Mouse (Mus musculus): Measurements from ENCODE around the gene Nfkbil1. TPM values are rescaled to one million over a fixed set of nuclear protein-coding genes. Genes with fewer than 3 reads are reported as not detected.

The Nfkbil1 gene
- polyA plus RNA-seq, 1 experiment from 2014 or later, result 7.8 TPM

DNA sequence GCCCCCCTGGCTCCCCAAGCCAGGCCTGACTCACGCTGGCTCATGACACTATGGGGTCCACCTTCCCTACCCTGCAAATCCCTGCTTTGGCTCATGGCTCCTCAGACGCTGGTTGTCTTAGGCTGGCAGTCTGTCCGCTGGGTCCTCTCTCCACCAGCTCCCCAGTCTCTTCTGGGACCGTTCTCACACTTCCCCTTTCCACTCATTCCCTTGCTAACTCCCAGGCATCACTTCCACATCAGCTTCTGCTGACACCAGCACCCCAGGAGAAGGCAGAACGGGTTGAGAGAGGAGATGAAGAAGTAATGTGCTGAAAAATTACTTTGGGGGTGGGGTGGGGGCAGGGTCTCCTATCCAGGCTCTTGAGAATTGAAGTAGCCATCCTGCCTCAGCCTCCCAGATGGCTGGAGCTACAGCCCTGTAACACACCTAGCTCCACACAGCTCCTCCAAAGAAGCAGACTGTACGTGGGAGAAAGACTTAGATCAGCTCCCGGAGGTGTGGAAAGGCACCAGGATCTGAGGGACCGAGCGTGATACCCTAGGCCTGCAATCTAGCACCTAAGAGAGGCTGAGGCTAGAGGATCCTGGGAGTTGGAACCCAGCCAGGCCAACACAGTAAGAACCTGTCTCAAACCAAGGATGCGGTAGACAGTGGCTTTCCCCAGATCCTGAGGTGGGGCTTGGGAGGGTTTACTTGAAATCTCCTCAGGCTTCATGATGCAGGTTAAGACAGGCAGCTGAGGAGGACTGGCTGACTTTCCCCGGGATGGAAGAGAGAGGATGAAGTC lies 63.0 kb downstream of the Nfkbil1 start:
- Histone ChIP-seq H3K9me3 (replicated peaks) (no peaks in the 10 kb centered on the region), H3K4me1 (replicated peaks) (0 out of 2 replicates have a peak, but pooled peaks cover 5% of the 10 kb centered on the region), H3K4me2 (no peak overlapping the region), H3K27me3 (no peaks in the 10 kb centered on the region), H3K27ac (peak overlapping the region; percentile 6; the same call in 1 of the 2 replicates), H3K4me3 (no peak overlapping the region), H3K9ac (no peak overlapping the region), H3K36me3 (no peaks in the 10 kb centered on the region)
- 50% methylated on average over 11 of the region's 11 CpGs for WGBS
- no peak for ATAC-seq (replicated peaks; ENCODE audit: insufficient number of reproducible peaks, insufficient read depth, low FRiP score, low read depth)

Small RNA genes within 50 kb of the gene (microRNA-seq; reads per million reads assigned to microRNA genes)
- not detected for gene Mir6973a
- not detected for gene Mir6974
- gene Mir6975, result 2.3 reads per million, percentile 3 among the genes with 10 or more reads in this experiment
- gene Mir8094, result not detected

Other genes starting within 250 kb of the Nfkbil1 start
- 43.0 and 89.7 TPM in 2 replicates for gene Vars, start 234.8 kb downstream of the Nfkbil1 start, polyA plus RNA-seq (2015; fragmentation: Nextera tagmentation; extraction: Ambion mirVana)
- 0.24 and 0.31 TPM in 2 replicates for gene Vwa7, start 219.2 kb downstream of the Nfkbil1 start, polyA plus RNA-seq (2015; fragmentation: Nextera tagmentation; extraction: Ambion mirVana)
- 1.4 and 2.8 TPM in 2 replicates for gene Sapcd1, start 207.8 kb downstream of the Nfkbil1 start, polyA plus RNA-seq (2015; fragmentation: Nextera tagmentation; extraction: Ambion mirVana)
- gene Msh5, start 189.0 kb downstream of the Nfkbil1 start, polyA plus RNA-seq (2015; fragmentation: Nextera tagmentation; extraction: Ambion mirVana), result 2.7 and 3.8 TPM in 2 replicates
- gene Clic1, start 185.8 kb downstream of the Nfkbil1 start, polyA plus RNA-seq (2015; fragmentation: Nextera tagmentation; extraction: Ambion mirVana), result 307 and 332 TPM in 2 replicates
- 168 and 202 TPM in 2 replicates for gene Ddah2, start 176.8 kb downstream of the Nfkbil1 start, polyA plus RNA-seq (2015; fragmentation: Nextera tagmentation; extraction: Ambion mirVana)
- 0.14 TPM in 1 of 2 replicates, not detected in the other for gene Ly6g6c, start 170.4 kb downstream of the Nfkbil1 start, polyA plus RNA-seq (2015; fragmentation: Nextera tagmentation; extraction: Ambion mirVana)
- gene Mpig6b, start 169.6 kb downstream of the Nfkbil1 start, polyA plus RNA-seq (2015; fragmentation: Nextera tagmentation; extraction: Ambion mirVana), result 0.77 and 0.81 TPM in 2 replicates
- gene Ly6g6e, start 158.9 kb downstream of the Nfkbil1 start, polyA plus RNA-seq (2015; fragmentation: Nextera tagmentation; extraction: Ambion mirVana), result 0.29 and 0.31 TPM in 2 replicates
- 2.2 and 2.4 TPM in 2 replicates for gene Ly6g6d, start 157.7 kb downstream of the Nfkbil1 start, polyA plus RNA-seq (2015; fragmentation: Nextera tagmentation; extraction: Ambion mirVana)
- gene Ly6g6f, start 150.2 kb downstream of the Nfkbil1 start, polyA plus RNA-seq (2015; fragmentation: Nextera tagmentation; extraction: Ambion mirVana), result 0.16 and 0.29 TPM in 2 replicates
- 64.7 and 80.1 TPM in 2 replicates for gene Abhd16a, start 146.5 kb downstream of the Nfkbil1 start, polyA plus RNA-seq (2015; fragmentation: Nextera tagmentation; extraction: Ambion mirVana)
- 0.41 TPM in 1 of 2 replicates, not detected in the other for gene Ly6g5c, start 127.5 kb downstream of the Nfkbil1 start, polyA plus RNA-seq (2015; fragmentation: Nextera tagmentation; extraction: Ambion mirVana)
- gene Ly6g5b, start 120.4 kb downstream of the Nfkbil1 start, polyA plus RNA-seq (2015; fragmentation: Nextera tagmentation; extraction: Ambion mirVana), result 0.31 and 0.66 TPM in 2 replicates
- 10.0 and 13.8 TPM in 2 replicates for gene Gpank1, start 114.3 kb downstream of the Nfkbil1 start, polyA plus RNA-seq (2015; fragmentation: Nextera tagmentation; extraction: Ambion mirVana)
- 200 and 211 TPM in 2 replicates for gene Csnk2b, start 113.7 kb downstream of the Nfkbil1 start, polyA plus RNA-seq (2015; fragmentation: Nextera tagmentation; extraction: Ambion mirVana)
- gene D17H6S53E, start 109.4 kb downstream of the Nfkbil1 start, polyA plus RNA-seq (2015; fragmentation: Nextera tagmentation; extraction: Ambion mirVana), result 10.1 and 11.2 TPM in 2 replicates
- 0.57 and 4.7 TPM in 2 replicates for gene Apom, start 103.7 kb downstream of the Nfkbil1 start, polyA plus RNA-seq (2015; fragmentation: Nextera tagmentation; extraction: Ambion mirVana)
- gene Bag6, start 100.6 kb downstream of the Nfkbil1 start, polyA plus RNA-seq (2015; fragmentation: Nextera tagmentation; extraction: Ambion mirVana), result 40.8 and 44.0 TPM in 2 replicates
- 95.1 and 142 TPM in 2 replicates for gene Prrc2a, start 70.9 kb downstream of the Nfkbil1 start, polyA plus RNA-seq (2015; fragmentation: Nextera tagmentation; extraction: Ambion mirVana)
- gene Aif1, start 59.7 kb downstream of the Nfkbil1 start, polyA plus RNA-seq (2015; fragmentation: Nextera tagmentation; extraction: Ambion mirVana), result 7.5 and 9.6 TPM in 2 replicates
- gene Lst1, start 47.4 kb downstream of the Nfkbil1 start, polyA plus RNA-seq (2015; fragmentation: Nextera tagmentation; extraction: Ambion mirVana), result 8.1 and 12.2 TPM in 2 replicates
- gene Ltb, start 41.4 kb downstream of the Nfkbil1 start, polyA plus RNA-seq (2015; fragmentation: Nextera tagmentation; extraction: Ambion mirVana), result 1.5 and 4.8 TPM in 2 replicates
- 0.43 TPM in 1 of 2 replicates, not detected in the other for gene Tnf, start 33.8 kb downstream of the Nfkbil1 start, polyA plus RNA-seq (2015; fragmentation: Nextera tagmentation; extraction: Ambion mirVana)
- 0.09 and 0.62 TPM in 2 replicates for gene Lta, start 30.4 kb downstream of the Nfkbil1 start, polyA plus RNA-seq (2015; fragmentation: Nextera tagmentation; extraction: Ambion mirVana)
- 0.35 and 0.48 TPM in 2 replicates for gene Gm16181, start 15.0 kb downstream of the Nfkbil1 start, polyA plus RNA-seq (2015; fragmentation: Nextera tagmentation; extraction: Ambion mirVana)
- gene Atp6v1g2, start 2.1 kb downstream of the Nfkbil1 start, polyA plus RNA-seq (2015; fragmentation: Nextera tagmentation; extraction: Ambion mirVana), result 8.9 and 9.4 TPM in 2 replicates
- gene Ddx39b, start 6.0 kb upstream of the Nfkbil1 start, polyA plus RNA-seq (2015; fragmentation: Nextera tagmentation; extraction: Ambion mirVana), result 213 and 268 TPM in 2 replicates
- gene H2-D1, start 26.9 kb upstream of the Nfkbil1 start, polyA plus RNA-seq (2015; fragmentation: Nextera tagmentation; extraction: Ambion mirVana), result 56.6 and 101 TPM in 2 replicates
- 0.06 and 0.09 TPM in 2 replicates for gene H2-Q1, start 84.6 kb upstream of the Nfkbil1 start, polyA plus RNA-seq (2015; fragmentation: Nextera tagmentation; extraction: Ambion mirVana)
- gene H2-Q2, start 106.5 kb upstream of the Nfkbil1 start, polyA plus RNA-seq (2015; fragmentation: Nextera tagmentation; extraction: Ambion mirVana), result 1.3 and 1.6 TPM in 2 replicates
- 2.1 and 5.5 TPM in 2 replicates for gene H2-Q4, start 143.8 kb upstream of the Nfkbil1 start, polyA plus RNA-seq (2015; fragmentation: Nextera tagmentation; extraction: Ambion mirVana)
- gene H2-Q6, start 189.1 kb upstream of the Nfkbil1 start, polyA plus RNA-seq (2015; fragmentation: Nextera tagmentation; extraction: Ambion mirVana), result 0.43 and 1.8 TPM in 2 replicates
- gene H2-Q7, start 203.4 kb upstream of the Nfkbil1 start, polyA plus RNA-seq (2015; fragmentation: Nextera tagmentation; extraction: Ambion mirVana), result 0.98 and 4.0 TPM in 2 replicates
- gene H2-Q10, start 234.3 kb upstream of the Nfkbil1 start, polyA plus RNA-seq (2015; fragmentation: Nextera tagmentation; extraction: Ambion mirVana), result 0.58 and 2.5 TPM in 2 replicates

All from heart, embryonic 15.5 days (tissue).